Mouse (Mus musculus): ENCODE measurements at regions not wholly inside any gene's neighbourhood (a gene's known extent, or its start where the extent isn't known, plus 50 kb on each side); places are given as distances from the start of the nearest gene placed in this dataset.

DNA sequence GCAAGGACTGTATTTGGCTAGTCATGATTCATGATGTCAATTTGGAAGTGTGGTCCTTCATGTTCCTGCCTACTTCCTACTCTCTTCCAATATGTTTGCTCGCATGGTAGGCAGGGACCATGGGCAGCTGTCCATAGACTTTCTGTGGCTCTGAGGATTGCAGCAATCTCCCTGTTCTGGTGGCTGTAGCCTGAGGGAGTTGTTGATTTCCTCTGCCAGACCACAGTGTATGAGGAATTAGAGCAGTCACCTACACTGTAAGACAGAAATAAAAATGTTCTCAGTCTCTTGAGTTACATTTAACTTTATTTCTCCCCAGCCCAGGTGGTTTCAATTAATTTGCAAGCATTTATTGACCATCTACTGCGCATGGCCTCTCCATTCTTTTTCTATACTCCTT lies 190.5 kb downstream of the 4930564D02Rik start:
- DNase-seq (ENCODE audit: low spot score) (no peak), ATAC-seq (replicated peaks; ENCODE audit: low FRiP score) (no peak)
- Histone ChIP-seq H3K4me1 (replicated peaks; ENCODE audit: control insufficient read depth, insufficient read depth, low read length) (no peaks in the 10 kb centered on the region), H3K27ac (ENCODE audit: low read depth, low read length) (no peak overlapping the region), H3K9me3 (ENCODE audit: control insufficient read depth, low read length) (no peaks in the 10 kb centered on the region), H3K4me3 (ENCODE audit: low read depth, low read length) (no peak overlapping the region), H3K36me3 (ENCODE audit: control insufficient read depth, insufficient read depth, low read length) (no peaks in the 10 kb centered on the region), H3K4me2 (ENCODE audit: low read depth, low read length, severe bottlenecking) (no peak overlapping the region), H3K9ac (ENCODE audit: low read length) (no peak overlapping the region), H3K27me3 (ENCODE audit: control insufficient read depth, insufficient read depth, low read length) (no peaks in the 10 kb centered on the region)
- WGBS = 91% methylated on average over 2 of the region's 2 CpGs

DNA sequence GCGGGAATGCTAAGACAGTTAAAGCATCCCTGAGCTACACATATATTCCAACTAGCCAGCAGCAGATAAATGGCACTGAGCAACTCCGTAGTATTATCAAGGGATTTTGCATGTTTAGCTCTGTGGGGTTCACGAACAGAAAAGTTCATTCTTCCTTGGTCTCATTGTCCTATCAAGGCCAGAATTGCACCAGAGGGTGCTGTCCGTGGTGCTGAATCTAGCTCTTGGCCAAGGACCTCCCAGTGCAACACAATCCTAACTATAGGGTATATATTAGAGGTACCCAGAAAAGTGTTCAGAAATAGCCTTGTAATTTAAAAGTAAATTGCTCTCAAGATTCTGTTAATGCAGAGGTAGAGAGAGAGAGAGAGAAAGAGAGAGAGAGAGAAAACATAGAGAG lies 176.9 kb upstream of the Kcnd3 start:
- Histone ChIP-seq H3K27me3 (ENCODE audit: control insufficient read depth, insufficient read depth, low read length) (no peaks in the 10 kb centered on the region), H3K9me3 (ENCODE audit: control insufficient read depth, low read length) (no peaks in the 10 kb centered on the region), H3K4me3 (ENCODE audit: low read depth, low read length) (no peak overlapping the region), H3K9ac (ENCODE audit: low read length) (no peak overlapping the region), H3K27ac (ENCODE audit: low read depth, low read length) (no peak overlapping the region), H3K4me1 (replicated peaks; ENCODE audit: control insufficient read depth, insufficient read depth, low read length) (no peaks in the 10 kb centered on the region), H3K4me2 (ENCODE audit: low read depth, low read length, severe bottlenecking) (no peak overlapping the region), H3K36me3 (ENCODE audit: control insufficient read depth, insufficient read depth, low read length) (no peaks in the 10 kb centered on the region)
- DNase-seq (ENCODE audit: low spot score) = peak; percentile 82
- 28% methylated on average over 4 of the region's 4 CpGs for WGBS
- no peak for ATAC-seq (replicated peaks; ENCODE audit: low FRiP score)

DNA sequence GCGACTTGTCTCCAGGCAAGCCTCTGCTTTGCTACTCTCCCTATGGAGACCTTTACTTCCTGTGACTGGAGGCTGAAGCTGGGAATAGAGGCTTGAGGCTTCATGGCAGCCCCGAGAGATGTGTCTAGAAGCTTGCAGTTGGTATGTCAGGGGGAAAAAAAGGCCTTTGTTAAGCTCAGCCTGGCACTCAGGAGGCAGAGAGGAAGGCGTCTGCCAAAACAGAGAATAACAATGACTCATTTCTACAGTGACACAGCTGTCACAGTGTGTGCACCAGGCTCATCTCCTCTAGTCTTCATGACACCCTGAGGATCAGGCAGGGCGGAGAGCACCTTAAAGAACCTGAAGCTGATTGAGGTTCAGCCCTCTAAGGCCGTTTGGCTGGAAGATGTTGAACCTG lies 171.2 kb upstream of the Kcnd3 start:
- Histone ChIP-seq H3K9ac (ENCODE audit: low read length) (no peak overlapping the region), H3K27me3 (ENCODE audit: control insufficient read depth, insufficient read depth, low read length) (no peaks in the 10 kb centered on the region), H3K27ac (ENCODE audit: low read depth, low read length) (no peak overlapping the region), H3K4me1 (replicated peaks; ENCODE audit: control insufficient read depth, insufficient read depth, low read length) (no peaks in the 10 kb centered on the region), H3K36me3 (ENCODE audit: control insufficient read depth, insufficient read depth, low read length) (no peaks in the 10 kb centered on the region), H3K9me3 (ENCODE audit: control insufficient read depth, low read length) (no peaks in the 10 kb centered on the region), H3K4me2 (ENCODE audit: low read depth, low read length, severe bottlenecking) (no peak overlapping the region), H3K4me3 (ENCODE audit: low read depth, low read length) (no peak overlapping the region)
- DNase-seq (ENCODE audit: low spot score) (no peak), ATAC-seq (replicated peaks; ENCODE audit: low FRiP score) (no peak)
- 67% methylated on average over 5 of the region's 5 CpGs for WGBS

DNA sequence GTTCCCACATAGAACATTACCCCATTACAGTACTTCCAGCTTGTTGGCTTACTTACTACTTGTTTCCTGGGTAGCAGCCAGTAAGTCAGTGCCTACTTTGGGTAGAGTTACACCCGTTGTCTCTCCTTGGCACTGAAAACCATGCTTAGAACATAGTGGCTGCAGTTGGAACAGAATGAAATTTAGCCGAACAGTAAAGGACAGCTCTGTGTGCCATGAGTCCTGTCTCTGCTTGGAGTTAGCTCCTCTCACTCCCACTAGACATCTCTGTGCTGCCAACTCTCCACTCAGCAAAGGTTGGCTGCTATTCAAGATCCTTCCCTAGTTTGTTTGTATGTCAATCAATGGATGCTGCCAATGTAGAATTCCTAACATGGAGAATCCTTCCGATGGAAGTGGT lies 170.4 kb upstream of the Kcnd3 start:
- Histone ChIP-seq H3K27ac (ENCODE audit: low read depth, low read length) (no peak overlapping the region), H3K36me3 (ENCODE audit: control insufficient read depth, insufficient read depth, low read length) (no peaks in the 10 kb centered on the region), H3K4me1 (replicated peaks; ENCODE audit: control insufficient read depth, insufficient read depth, low read length) (no peaks in the 10 kb centered on the region), H3K27me3 (ENCODE audit: control insufficient read depth, insufficient read depth, low read length) (no peaks in the 10 kb centered on the region), H3K4me3 (ENCODE audit: low read depth, low read length) (no peak overlapping the region), H3K9me3 (ENCODE audit: control insufficient read depth, low read length) (no peaks in the 10 kb centered on the region), H3K9ac (ENCODE audit: low read length) (no peak overlapping the region), H3K4me2 (ENCODE audit: low read depth, low read length, severe bottlenecking) (no peak overlapping the region)
- ATAC-seq (replicated peaks; ENCODE audit: low FRiP score) (no peak), DNase-seq (ENCODE audit: low spot score) (no peak)
- 88% methylated on average over 3 of the region's 3 CpGs for whole genome bisulfite sequencing

DNA sequence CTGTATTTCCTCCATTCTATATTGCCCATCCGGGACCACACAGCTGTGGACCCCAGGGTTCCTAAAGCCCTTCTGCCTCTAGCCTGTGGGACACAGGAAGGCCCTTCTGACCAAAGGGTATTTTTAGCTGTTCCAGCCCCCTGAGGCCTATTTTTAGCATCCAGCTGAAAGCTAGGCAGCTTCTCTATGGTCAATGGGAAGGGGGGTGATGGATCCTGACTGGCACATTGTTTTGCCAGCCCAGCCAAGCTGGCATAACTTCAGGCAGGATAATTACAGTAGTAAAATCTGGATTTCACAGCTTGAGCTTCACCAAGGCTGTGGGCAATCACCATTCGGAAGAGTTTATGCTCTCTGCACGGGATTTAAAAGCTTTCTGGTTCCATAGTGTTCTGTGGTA lies 153.9 kb upstream of the Kcnd3 start:
- no peaks in the 10 kb centered on the region for H3K36me3 ChIP-seq (ENCODE audit: control insufficient read depth, insufficient read depth, low read length)

DNA sequence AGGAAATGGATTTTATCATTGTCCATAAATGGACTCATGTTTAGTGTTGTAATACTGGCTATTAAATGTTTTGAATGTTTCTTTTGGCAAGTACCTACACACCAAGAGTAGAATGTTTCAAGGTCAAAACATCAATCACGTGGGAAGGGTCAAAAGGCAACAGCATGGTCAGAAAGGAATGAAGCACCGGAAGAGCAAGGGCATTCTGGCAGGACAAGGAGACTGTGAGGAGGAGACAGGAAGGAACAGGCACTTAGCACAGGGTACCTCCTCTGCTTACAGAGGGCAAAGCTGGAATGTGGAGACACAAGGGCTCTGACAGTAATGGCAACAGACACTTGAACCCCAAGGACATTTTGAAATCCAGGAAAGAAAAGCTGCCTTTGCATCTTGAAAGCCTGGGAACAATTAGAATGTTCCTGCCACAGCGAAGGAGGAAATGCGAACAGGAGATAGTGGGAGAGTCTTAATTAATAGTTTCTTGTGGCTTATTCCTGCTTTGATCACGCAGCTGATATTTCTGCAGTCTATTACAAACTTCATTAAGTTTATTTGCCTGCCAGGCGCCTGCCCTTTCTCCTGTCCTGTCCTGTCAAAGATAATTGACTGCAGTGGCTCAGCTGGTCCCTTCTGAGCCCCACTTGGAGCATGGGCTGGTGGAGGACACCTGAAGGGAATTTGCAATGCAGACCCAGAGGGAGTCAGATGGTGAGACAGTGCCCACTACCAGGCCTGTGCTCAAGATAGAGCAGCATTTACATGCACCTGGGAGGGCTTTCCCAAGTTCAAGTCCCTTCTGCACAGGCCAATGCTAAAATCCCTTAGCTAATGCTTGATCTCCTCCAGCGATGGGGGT lies 151.2 kb upstream of the Kcnd3 start:
- H3K27ac ChIP-seq (ENCODE audit: low read depth, low read length) = no peak overlapping the region
- WGBS = 64% methylated on average over 7 of the region's 7 CpGs
- H3K9me3 ChIP-seq (ENCODE audit: control insufficient read depth, low read length) = no peaks in the 10 kb centered on the region
- H3K4me1 ChIP-seq (replicated peaks; ENCODE audit: control insufficient read depth, insufficient read depth, low read length) = no peaks in the 10 kb centered on the region
- no peak overlapping the region for H3K9ac ChIP-seq (ENCODE audit: low read length)
- H3K4me3 ChIP-seq (ENCODE audit: low read depth, low read length) = no peak overlapping the region
- no peaks in the 10 kb centered on the region for H3K36me3 ChIP-seq (ENCODE audit: control insufficient read depth, insufficient read depth, low read length)
- no peaks in the 10 kb centered on the region for H3K27me3 ChIP-seq (ENCODE audit: control insufficient read depth, insufficient read depth, low read length)
- no peak overlapping the region for H3K4me2 ChIP-seq (ENCODE audit: low read depth, low read length, severe bottlenecking)
- no peak for DNase-seq (ENCODE audit: low spot score)
- no peak for ATAC-seq (replicated peaks; ENCODE audit: low FRiP score)

More for the DNA sequence above, 153.9 kb upstream of the Kcnd3 start:
- Histone ChIP-seq H3K27ac (ENCODE audit: low read depth, low read length) (no peak overlapping the region), H3K9ac (ENCODE audit: low read length) (no peak overlapping the region), H3K4me3 (ENCODE audit: low read depth, low read length) (no peak overlapping the region), H3K27me3 (ENCODE audit: control insufficient read depth, insufficient read depth, low read length) (no peaks in the 10 kb centered on the region), H3K4me2 (ENCODE audit: low read depth, low read length, severe bottlenecking) (no peak overlapping the region), H3K4me1 (replicated peaks; ENCODE audit: control insufficient read depth, insufficient read depth, low read length) (no peaks in the 10 kb centered on the region), H3K9me3 (ENCODE audit: control insufficient read depth, low read length) (no peaks in the 10 kb centered on the region)
- no peak for ATAC-seq (replicated peaks; ENCODE audit: low FRiP score)
- 88% methylated on average over 3 of the region's 3 CpGs for WGBS
- no peak for DNase-seq (ENCODE audit: low spot score)

DNA sequence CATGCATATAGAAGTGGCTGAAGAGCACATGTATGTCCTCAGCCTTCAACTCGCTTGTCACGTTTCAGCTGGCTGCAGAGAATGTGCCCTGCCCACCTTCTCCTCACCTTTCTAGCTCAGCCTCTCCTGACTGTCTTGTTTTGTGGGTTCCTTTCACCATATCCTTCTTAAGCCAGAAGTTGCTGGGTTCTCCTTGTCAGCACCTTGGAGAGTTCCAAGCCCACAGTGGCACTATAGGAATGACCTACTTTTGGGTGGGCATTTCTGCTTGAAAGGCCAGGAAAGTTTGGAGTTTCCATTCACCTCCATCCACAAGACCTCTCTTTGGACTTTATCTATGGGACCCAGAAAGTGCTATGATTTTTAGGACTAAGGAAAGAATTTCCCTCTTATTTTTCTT lies 144.5 kb upstream of the Kcnd3 start:
- H3K9me3 ChIP-seq (ENCODE audit: control insufficient read depth, low read length) = no peaks in the 10 kb centered on the region
- no peak overlapping the region for H3K9ac ChIP-seq (ENCODE audit: low read length)
- H3K27ac ChIP-seq (ENCODE audit: low read depth, low read length) = no peak overlapping the region
- 69% methylated on average over 2 of the region's 2 CpGs for WGBS
- no peaks in the 10 kb centered on the region for H3K27me3 ChIP-seq (ENCODE audit: control insufficient read depth, insufficient read depth, low read length)
- ATAC-seq (replicated peaks; ENCODE audit: low FRiP score) (no peak), DNase-seq (ENCODE audit: low spot score) (no peak)
- no peaks in the 10 kb centered on the region for H3K4me1 ChIP-seq (replicated peaks; ENCODE audit: control insufficient read depth, insufficient read depth, low read length)
- H3K4me3 ChIP-seq (ENCODE audit: low read depth, low read length) = no peak overlapping the region
- no peaks in the 10 kb centered on the region for H3K36me3 ChIP-seq (ENCODE audit: control insufficient read depth, insufficient read depth, low read length)
- H3K4me2 ChIP-seq (ENCODE audit: low read depth, low read length, severe bottlenecking) = no peak overlapping the region

DNA sequence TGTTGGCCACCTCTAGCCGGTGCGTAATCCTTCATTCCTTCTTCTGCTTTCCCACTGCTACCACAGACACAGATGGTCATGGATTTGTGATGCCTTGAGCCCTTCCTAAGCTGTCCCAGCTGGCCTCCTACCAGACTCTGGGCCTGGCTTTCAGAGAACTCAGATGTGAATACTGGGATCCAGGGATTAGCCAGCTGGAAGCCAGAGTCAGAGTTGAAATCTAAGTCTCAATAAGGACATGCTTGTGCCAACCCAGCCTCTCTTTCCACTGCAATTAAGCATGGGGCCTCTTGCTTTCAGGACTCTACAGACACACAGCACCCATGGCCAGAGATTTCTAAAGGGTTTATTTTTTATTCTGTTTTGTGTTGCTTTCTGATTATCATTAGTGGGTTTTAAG lies 143.1 kb upstream of the Kcnd3 start:
- no peaks in the 10 kb centered on the region for H3K27me3 ChIP-seq (ENCODE audit: control insufficient read depth, insufficient read depth, low read length)
- 61% methylated on average over 2 of the region's 2 CpGs for WGBS
- ATAC-seq (replicated peaks; ENCODE audit: low FRiP score) (no peak), DNase-seq (ENCODE audit: low spot score) (no peak)
- no peak overlapping the region for H3K27ac ChIP-seq (ENCODE audit: low read depth, low read length)
- no peaks in the 10 kb centered on the region for H3K4me1 ChIP-seq (replicated peaks; ENCODE audit: control insufficient read depth, insufficient read depth, low read length)
- no peaks in the 10 kb centered on the region for H3K36me3 ChIP-seq (ENCODE audit: control insufficient read depth, insufficient read depth, low read length)
- H3K9ac ChIP-seq (ENCODE audit: low read length) = no peak overlapping the region
- no peak overlapping the region for H3K4me3 ChIP-seq (ENCODE audit: low read depth, low read length)
- H3K4me2 ChIP-seq (ENCODE audit: low read depth, low read length, severe bottlenecking) = no peak overlapping the region
- no peaks in the 10 kb centered on the region for H3K9me3 ChIP-seq (ENCODE audit: control insufficient read depth, low read length)

DNA sequence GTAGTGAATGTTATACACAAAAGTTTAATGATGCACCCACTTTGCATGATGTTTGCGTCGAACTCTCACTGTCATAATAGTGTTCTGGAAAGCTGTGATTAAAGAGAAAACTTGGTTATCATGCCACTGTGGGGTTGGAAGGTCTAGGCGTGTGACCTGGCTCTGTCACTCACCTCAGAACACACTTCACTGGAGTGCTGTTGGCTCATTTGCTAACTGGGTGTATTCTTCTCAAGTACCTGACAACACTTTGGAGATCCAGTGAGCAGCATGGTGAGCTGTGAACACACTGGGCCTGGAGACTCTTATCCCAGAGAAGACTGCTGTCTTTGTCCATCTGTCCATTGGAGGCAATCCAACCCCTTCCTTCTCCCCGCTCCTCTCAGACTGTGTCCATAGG lies 98.9 kb upstream of the Kcnd3 start:
- Histone ChIP-seq H3K36me3 (ENCODE audit: control insufficient read depth, insufficient read depth, low read length) (no peaks in the 10 kb centered on the region), H3K9me3 (ENCODE audit: control insufficient read depth, low read length) (no peaks in the 10 kb centered on the region), H3K4me3 (ENCODE audit: low read depth, low read length) (no peak overlapping the region), H3K4me2 (ENCODE audit: low read depth, low read length, severe bottlenecking) (no peak overlapping the region), H3K9ac (ENCODE audit: low read length) (no peak overlapping the region), H3K27ac (ENCODE audit: low read depth, low read length) (no peak overlapping the region), H3K4me1 (replicated peaks; ENCODE audit: control insufficient read depth, insufficient read depth, low read length) (no peaks in the 10 kb centered on the region), H3K27me3 (ENCODE audit: control insufficient read depth, insufficient read depth, low read length) (no peaks in the 10 kb centered on the region)
- WGBS = 93% methylated on average over 4 of the region's 4 CpGs
- no peak for DNase-seq (ENCODE audit: low spot score)
- ATAC-seq (replicated peaks; ENCODE audit: low FRiP score) = no peak

Measured in forebrain, embryonic 11.5 days (tissue).